Mouse (Mus musculus) T-cell, adult 2 months (primary cell): ENCODE measurements around the gene Gpc5.
A peak's percentile ranks its signal among the peaks of the same experiment; 100 is the strongest.

ENCODE experiments used
- DNase-seq: peaks from one replicate; pipeline ENCODE4 v3.0.0; 2022; ENCODE audit warnings: low spot score

The Gpc5 gene

DNA sequence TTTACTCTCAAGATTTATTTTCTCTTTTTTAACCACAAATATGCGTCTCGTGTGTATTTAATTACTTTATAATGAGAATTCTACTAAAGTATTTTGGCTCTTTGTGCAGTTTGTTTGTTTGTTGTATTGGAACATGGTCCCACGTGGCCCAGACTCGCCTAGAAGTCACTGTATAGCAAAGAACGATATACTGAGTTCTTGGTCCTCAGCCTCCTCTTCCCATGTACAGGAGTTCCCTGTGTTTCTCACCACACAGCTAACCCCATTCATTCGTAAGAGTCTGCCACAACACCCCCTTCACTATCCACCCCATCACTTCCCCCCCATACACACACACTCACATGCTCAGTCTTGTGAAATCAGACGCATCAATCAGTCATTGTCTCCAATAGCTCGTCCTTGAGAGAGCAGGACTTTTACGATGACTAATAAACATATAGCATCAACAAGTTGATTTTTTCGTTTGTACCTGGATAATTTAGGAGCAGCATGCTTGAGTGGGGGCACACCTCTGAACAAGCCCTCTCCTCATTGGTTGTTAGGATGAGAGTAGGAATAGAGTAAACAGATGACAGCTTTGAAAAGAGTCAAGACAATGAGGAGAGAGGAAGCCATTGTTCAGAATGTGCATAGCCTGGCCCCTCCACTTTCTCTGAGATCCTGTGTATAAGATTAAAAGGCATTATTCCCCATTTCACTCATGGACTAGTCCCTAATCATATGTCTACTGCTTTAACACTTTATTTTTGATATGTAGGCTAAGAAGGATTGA lies 740.0 kb downstream of the Gpc5 start:
- no peak for DNase-seq

DNA sequence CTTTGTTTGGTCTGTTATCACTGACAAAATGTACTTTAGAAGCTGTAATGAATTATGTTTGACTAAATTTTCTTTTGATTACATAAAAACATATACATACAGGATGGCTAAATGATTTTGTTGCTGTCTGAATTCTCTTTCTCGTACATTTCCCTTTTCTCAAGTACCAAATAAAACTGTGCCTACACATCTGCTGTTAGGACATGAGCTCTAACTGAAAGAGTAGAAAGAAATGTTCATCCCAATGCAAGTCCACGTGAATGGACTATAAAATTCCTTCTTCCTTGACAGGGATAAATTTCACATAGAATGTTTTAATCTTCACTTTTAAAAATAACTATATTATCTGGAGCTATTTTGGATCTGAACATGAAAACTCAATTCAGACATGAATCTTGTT lies 751.8 kb downstream of the Gpc5 start:
- no peak for DNase-seq

DNA sequence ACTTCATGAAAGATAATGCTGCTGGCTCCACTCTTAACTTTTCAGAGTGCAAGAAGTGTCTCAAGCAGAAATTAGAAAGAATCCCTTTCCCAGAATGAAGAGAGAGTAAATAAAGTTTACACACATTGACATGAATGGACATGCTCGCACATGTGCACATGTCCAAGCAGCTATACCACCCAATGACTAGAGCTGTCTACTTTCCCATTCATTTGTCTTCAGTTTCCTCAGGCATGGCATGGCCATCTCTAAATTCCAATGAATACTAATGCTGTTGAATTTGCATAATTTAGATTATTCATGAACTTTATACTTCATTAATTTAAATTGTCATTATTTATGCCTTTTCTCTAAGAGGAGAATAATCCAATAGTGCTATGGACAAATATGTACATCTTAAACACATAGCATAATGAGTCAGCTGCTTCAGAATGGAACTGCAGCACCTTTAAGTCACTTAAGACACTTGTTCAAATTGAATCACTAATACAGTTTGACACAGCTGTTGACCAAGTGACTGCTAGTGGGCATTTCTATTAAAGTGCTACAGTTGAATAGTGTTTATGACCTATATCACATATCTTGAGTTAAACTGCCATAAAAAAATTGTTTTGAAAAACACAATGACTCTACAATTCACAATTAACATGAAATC lies 752.9 kb downstream of the Gpc5 start:
- DNase-seq, result no peak

DNA sequence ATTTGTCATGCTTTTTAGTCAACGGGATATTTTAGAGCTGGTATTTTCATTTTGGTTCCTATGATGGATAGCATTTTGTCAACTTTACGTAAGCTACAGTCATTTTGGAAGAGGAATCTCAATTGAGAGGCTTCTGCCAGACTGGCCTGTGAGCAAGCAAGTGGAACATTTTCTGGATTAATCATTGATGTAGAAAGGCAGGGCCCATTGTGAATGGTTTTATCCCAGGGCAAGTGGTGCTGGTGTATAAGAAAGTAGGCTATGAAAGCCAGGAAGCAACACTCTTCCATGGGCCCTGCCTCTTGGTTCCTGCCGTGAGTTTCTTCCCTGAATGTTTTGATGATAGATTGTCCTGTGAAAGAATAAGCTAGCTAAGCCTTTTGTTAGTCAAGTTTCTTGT lies 777.1 kb downstream of the Gpc5 start:
- no peak for DNase-seq

DNA sequence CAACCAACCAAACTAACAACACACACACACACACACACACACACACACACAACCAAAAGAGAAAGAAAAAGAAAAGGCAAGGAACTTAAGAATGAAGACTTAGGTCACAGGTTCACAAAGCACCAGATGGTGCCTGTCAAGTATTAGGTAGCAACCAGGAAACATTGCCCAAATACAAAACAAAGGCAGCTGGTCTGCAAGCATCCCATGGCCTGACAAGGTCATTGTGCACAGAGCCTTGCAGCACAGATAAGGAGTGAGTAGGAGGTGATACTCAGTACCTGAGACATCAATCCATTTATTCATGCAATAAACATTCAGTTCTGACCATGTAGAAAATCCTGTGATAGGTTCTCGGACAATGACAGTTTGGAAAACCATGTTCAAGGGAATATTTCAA lies 884.0 kb downstream of the Gpc5 start:
- DNase-seq, result no peak

DNA sequence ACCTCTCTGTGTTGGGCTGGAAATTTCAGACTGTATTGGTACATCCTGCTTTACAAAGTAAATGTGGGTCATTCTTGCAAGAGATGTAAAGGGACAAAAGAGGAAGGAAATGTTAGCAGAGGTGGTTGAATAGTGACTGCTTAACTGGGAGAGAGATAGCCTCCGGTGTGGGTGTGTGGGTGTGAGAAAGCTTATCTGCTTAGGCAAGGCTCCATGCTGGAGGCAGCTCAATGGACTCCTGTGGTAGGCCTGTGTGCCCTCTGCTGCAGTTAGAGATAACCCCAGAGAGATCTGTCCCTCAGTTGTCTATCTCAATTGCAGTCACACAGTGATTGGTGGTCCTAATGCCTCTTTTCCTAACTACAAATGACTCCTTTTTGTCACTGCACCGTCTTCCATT lies 887.2 kb downstream of the Gpc5 start:
- DNase-seq, result no peak

DNA sequence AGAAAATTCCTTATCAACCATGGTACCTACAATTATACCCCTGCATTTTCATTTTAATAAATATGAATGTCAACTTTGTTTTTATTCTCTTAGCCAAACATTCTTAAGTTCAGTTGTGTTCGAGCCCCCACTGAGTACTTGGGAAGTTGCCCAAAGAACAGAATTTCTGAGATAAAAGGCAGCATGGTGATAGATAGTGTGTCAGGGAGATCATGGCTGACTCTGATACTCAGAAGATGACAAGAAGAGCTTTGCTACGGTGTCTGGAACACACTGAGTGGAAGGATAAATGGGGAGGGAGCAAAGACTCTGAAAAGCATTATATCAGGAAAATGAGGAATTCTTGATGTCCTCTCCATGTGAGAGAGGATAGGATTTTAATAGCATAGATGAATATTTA lies 898.7 kb downstream of the Gpc5 start:
- DNase-seq, result no peak

DNA sequence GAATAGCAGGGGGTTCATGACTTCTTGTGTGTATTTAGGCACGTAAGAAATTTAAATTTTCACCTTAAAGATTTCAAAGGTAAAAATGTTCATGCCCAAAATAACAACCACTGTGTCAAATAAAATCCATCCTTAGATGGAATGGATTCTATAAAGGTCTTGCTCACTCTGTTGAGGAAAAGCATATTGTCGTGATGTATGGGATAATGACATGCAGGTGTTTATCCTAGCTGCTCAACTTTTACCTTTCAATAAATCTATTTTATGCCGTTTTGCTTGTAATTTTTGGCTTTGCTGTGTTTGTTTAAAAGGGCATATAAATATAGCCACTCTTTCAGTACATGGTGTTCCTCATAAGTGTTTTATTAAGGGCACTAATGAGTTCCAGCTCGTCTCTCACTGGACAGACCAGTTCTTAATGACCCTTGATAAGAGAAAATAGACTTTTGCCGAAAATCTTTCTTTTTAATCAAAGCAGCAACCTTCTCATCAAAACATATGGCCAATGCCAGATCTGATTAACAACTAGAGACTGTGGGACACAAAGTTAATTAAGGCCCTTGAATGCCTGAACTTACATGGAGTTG lies 901.6 kb downstream of the Gpc5 start:
- no peak for DNase-seq

DNA sequence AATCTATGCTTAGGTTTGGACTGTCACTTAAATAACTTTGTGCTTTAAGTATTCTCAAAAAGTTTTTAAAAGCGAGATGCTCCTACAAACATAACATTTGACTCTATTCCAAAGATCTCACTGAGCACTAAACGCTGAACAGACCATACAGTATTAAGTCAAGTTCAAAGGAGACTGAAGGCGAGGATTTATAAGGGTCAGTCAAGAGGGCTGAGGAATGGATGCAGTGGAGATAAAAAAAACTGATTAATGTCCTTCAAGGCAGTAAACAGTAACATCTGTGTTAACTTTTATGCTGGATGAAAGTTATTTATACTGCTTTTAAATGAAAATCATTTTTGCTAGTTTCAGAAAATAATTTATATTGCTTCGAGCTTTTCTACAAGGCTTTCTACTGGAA lies 906.9 kb downstream of the Gpc5 start:
- no peak for DNase-seq

DNA sequence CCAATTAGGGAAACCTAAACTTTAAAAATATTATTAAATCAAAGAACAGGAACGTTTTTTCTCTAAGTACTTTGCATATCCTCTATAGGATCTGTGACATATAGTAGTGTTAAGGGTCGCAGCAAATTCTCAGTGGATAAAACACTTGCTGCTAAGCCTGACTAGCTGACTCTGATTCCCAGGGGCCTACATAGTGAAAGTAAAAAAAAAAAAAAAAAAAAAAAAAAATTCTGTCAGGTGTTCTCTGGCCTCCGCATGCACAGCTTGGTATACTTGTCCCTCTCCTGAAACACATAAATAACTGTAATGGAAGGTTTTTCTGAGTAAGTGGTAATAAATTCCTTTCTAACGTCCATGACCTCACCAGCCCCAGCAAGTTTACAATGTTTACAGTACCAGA lies 995.0 kb downstream of the Gpc5 start:
- no peak for DNase-seq

DNA sequence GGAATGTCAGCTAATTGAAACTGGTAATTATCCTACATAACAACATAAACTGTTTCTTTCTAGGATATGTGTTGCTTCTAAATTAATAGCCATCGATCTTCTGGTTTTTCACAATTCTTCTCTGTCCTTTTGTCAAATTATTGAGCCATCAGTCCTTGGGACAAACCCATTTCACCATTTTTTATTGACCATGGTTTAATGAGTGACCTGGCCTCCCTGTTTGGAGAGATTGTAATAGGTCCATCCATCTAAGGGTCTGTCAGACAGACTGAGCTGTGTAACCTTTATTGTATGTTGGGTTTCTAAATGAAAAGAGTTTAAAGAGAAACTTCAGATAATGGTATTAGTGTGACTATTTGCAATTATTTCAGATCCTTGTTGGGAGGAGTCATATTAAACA lies 1035.9 kb downstream of the Gpc5 start:
- DNase-seq, result no peak

DNA sequence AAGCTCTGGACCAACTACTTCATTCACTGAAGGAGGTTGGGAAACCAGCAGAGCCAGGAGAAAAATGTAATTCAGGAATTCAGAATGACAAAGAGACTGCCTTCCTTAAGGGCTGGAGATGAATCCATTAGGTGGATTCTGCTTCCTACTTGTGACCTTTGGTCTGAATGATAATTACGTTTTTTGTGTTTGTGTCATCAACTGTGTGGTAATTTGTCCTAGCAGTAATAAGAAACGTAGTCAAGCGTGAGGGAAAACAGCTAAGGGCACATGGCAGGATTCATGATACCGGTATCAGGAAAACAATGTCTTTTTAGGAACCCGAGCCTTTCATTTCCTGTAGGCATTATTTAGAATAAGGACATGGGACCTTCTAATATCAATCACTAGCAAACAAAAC lies 1045.3 kb downstream of the Gpc5 start:
- DNase-seq, result no peak

DNA sequence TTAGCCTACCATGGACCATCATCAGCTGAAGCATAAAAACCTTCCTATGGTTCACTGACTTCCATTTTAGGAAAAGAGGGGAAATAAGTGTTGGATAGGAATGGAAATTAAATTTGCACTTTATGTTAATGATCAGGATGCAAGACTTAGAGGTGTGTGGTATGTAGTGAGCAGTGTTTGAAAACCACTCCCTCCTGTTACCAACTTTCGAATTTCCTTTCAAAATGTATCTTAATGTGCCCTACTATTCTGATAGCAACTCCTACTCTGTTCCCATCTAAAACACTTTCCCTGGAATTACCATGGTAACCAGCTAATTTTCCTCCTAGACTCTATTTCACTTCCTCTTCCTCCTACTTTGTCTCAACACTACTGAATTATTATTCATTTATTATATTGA lies 1045.8 kb downstream of the Gpc5 start:
- no peak for DNase-seq

DNA sequence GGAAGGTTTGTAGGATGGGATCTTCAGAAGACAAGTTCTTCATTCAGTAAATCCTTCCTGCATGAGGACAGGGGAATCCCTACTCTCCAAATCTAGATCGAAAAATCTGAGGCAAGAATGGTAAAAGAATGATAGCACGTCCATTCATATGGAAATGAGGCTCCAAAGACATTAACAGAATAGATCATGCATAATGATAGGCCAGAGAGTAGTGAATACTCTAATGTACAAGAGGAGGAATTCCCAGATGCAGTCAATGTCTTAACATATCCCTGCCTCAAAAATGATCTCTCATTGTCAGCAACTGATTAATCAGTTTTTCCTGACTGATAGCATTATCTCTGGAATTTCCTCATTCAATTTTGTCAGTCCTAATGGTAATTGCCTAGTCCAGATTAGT lies 1070.6 kb downstream of the Gpc5 start:
- no peak for DNase-seq

DNA sequence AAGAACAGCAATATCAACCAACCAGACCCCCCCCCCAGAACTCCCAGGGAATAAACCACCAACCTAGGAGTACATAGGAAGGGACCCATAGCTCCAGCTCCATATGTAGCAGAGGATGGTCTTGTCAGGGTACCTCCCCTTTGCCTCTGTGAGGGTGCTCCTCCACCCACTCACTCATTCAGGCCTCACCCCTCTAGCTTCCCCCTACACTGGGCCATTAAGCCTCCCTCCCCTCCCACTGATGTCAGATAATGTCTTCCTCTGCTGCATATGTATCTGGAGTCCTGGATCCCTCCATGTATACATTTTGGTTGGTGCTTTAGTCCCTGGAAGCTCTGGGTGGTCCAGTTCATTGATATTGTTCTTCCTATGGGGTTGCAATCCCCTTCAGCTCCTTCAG lies 1075.4 kb downstream of the Gpc5 start:
- DNase-seq, result no peak

DNA sequence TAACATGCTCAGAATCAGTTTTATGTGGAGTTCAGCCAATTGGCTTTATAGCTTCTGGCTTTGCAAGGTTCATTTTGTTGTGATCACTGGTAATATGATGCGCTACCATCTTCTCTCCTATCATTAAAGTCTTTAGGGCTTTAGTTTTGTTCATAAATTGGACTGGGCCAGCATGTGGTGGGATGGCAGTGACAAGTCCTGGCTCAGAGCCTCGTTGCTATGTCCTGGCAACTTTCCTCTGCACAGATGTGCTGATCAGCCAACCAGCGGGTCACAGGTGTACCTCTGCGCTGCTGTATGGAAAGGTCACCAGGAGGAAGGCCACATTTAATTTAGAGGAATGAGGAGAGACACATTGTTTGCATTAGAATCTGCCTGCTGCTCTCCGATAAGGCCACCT lies 1077.1 kb downstream of the Gpc5 start:
- no peak for DNase-seq

DNA sequence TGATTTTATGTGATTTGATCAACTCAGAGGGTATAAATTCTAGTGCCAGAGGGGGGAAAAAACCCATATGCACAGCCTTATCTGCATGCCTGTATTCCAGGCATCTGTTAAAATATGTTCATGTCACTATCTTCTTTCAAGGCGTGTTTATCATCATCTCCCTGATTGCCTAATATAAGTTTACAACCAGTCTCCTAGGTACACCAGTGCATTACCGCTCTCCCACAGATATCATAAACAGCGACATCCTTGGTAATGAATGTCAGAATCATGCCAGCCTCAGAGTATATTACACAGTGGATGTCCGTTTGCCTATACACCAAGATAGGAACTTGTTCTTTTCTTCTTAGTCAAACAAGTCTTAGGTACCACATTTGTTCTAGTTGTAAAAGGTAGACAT lies 1095.0 kb downstream of the Gpc5 start:
- DNase-seq, result no peak

DNA sequence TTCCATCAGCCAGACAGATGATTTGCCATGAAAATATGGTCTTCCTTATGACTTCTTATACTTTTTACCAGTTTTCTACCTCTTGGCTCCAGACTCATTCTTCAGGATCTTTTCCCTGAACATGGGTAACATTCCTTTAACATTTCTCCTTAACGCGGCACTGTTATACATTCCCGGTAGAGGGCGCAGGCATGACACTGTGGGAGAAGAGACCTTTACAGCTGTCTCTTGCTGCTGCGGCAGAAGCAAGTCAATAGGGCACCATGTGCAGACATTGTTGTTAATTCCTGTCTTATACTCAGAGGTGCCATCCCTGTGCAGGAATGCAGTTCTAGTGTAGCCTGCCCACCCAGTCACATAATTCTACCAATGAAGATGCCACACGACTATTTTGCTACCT lies 1115.0 kb downstream of the Gpc5 start:
- peak; percentile 6 for DNase-seq

DNA sequence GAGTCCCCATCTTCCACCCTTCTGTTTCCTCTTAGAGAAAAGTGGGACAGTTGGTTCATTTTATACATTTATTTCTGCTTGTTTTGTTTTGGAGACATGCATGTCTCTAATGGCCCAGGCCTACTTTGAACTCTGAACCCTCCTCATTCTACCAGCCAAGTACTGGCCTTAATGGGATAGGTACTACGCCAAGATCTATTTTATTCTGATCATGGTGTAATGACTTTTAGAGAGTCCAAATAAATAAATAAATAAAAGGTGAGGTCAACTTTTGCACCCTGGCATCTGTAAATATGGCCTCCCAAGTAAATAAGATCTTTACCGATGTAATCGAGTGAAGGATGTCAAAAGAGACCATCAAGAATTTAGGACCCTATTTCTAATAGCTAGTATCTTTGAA lies 1116.6 kb downstream of the Gpc5 start:
- DNase-seq, result no peak

DNA sequence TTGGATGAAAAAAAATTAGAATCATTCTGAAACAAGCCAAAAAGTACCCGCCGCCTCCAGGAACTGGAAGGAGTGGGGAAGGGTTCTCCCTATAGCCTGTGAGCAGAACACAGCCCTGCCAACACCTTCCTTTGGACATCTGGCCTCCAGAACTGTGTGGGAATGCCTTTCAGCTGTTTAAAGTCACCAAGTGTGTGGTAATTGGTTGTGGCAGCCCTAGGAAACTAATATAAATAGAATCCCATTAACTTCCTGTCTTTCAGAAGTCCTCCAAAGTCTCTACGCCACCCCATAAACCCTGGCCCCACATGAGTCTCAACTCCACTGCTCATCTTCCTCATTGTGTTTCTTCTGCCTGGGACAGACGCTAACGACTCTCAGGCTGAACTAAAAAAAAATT lies 1117.0 kb downstream of the Gpc5 start:
- no peak for DNase-seq

DNA sequence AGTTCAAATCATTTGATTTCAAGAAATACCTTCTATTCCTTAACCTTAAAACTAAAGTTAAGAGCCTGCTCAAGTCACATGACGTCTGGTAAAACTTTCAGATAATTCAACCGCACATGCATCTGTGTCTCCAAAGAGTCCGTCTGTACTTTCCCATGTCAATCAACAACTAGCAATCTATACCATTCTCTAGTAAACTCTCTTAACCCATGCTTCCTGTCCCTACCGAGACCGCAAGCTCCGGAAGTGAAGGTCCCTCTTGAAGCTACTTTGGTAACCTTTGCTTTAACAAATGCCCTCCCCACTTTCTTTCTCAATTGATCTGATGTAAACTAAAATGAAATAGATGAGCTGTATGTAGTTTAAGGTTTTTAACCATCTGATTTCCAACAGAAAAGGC lies 1118.3 kb downstream of the Gpc5 start:
- peak; percentile 39 for DNase-seq

DNA sequence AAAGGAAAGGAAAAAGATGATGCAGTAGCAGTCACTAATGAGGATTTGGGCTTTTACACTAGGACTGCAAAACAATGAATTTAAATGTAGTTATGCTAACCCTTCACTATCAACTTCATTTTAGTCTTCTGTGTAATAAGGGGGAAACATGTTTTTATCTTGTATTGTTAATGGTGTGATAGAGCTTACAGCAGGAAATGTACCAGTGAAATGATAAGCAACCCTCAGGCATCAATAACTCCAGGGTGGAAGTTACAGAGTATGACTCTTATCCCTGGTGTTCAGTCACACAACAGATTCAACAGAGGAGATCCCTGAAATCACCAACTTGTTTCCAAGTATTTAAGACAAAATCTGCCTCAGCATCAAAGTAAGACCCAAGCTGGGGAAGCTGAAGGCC lies 1120.0 kb downstream of the Gpc5 start:
- DNase-seq, result no peak

DNA sequence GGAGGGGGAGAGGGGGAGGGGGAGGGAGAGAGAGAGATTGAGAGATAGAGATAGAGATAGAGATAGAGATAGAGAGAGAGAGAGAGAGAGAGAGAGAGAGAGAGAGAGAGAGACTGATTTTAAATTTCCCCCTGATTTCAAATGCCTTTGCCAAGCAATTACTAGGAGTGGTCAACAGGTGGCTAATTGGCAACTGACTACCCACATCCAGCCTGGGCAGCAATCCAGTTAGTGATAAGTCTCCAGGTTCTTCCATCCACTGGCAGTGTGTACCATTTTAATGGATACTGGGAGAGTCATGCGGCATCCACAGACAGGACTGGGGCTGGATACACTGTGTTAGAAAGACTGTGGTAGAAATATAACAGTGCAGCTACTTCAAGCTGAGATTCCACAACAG lies 1166.1 kb downstream of the Gpc5 start:
- no peak for DNase-seq

DNA sequence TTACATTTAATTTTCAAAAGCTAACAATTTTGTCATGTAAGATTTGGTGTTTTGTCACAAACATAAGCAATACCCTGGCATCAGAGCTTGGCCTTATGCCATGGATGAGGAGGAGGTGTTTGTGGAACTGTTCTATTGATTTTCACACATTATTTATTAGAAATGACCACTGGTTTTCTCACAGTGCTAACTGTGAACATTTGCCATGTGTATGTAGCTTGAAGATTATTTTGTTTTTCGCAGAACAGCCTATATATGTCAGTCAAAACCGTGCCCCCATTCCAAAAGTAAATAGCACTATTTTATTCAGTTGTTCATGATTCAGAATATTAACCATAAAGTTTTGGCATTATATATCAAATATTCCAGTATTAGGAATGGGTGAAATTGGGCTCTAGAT lies 1216.5 kb downstream of the Gpc5 start:
- DNase-seq, result no peak
